Mouse (Mus musculus) layer of hippocampus, postnatal 10 days (tissue): ENCODE data around the gene Hadha. TPM values are rescaled to one million over a fixed set of nuclear protein-coding genes. Genes with fewer than 3 reads are reported as not detected.

Source experiments
- microRNA-seq, 2 experiments: library from miRNA; unstranded; fragments of <30 nt; microRNA quantifications; one replicate each; pipeline ENCODE4 v1.2.0; 2021
- total RNA-seq, 2 experiments: library from RNA; stranded (reverse); gene quantifications; 2 replicates each; pipeline ENCODE4 v1.2.3; 2021

Hadha gene
- total RNA-seq, 2 experiments from 2014 or later: 69.7 to 95.5 TPM

Small RNA genes within 50 kb of the gene (microRNA-seq; reads per million reads assigned to microRNA genes)
- gene Mir1960: 1.6 to 2.0 reads per million in 2 experiments

Other genes with a start within 250 kb of the Hadha start
- gene Il6, start 142.0 kb downstream of the Hadha start, total RNA-seq: not detected
- gene Tyms, start 81.5 kb downstream of the Hadha start, total RNA-seq: 1 to 10 TPM; 9.4 to 9.5 TPM
- 10 to 100 TPM; 14.5 to 15.8 TPM for gene Garem2, start 50.0 kb downstream of the Hadha start, total RNA-seq
- 1 to 10 TPM; 5.0 TPM for gene 3110082J24Rik, start 49.1 kb downstream of the Hadha start, total RNA-seq
- 10 to 100 TPM; 68.6 to 75.7 TPM for gene Hadhb, start 86 bp upstream of the Hadha start, total RNA-seq
- not detected for gene Adgrf3, start 50.6 kb upstream of the Hadha start, total RNA-seq
- 10 to 100 TPM; 59.5 to 61.1 TPM for gene Selenoi, start 77.4 kb upstream of the Hadha start, total RNA-seq
- gene Drc1, start 126.2 kb upstream of the Hadha start, total RNA-seq: 10 to 100 TPM; 16.3 to 16.5 TPM